Mouse (Mus musculus): Measurements from ENCODE around the gene 2010111I01Rik.
"Not testable (repeated sequence)": the region's sequence is repeated elsewhere in the genome, so short reads cannot be mapped to it uniquely, and the experiment has no call there.

The 2010111I01Rik gene

GRCm38 (mm10) chr13:63223026-63223770, 258.5 kb downstream of the 2010111I01Rik start:
- DNase-seq, result no peak

GRCm38 (mm10) chr13:63225796-63226583, 261.3 kb downstream of the 2010111I01Rik start:
- DNase-seq, result no peak

GRCm38 (mm10) chr13:63227785-63228184, 263.1 kb downstream of the 2010111I01Rik start:
- no peak for DNase-seq

- DNase-seq, result no peak
These were observed 266.4 kb downstream of the 2010111I01Rik start for GRCm38 (mm10) chr13:63230955-63231701.

- no peak for DNase-seq
These were observed 267.0 kb downstream of the 2010111I01Rik start for GRCm38 (mm10) chr13:63231702-63232070.

GRCm38 (mm10) chr13:63232558-63232957, 267.9 kb downstream of the 2010111I01Rik start:
- DNase-seq, result no peak

- DNase-seq, result not testable (repeated sequence)
These were observed 269.8 kb downstream of the 2010111I01Rik start for GRCm38 (mm10) chr13:63234520-63234919.

- no peak for DNase-seq
These were observed 270.9 kb downstream of the 2010111I01Rik start for GRCm38 (mm10) chr13:63235551-63235950.

GRCm38 (mm10) chr13:63236159-63236893, 271.6 kb downstream of the 2010111I01Rik start:
- no peak for DNase-seq

- no peak for DNase-seq
These were observed 273.4 kb downstream of the 2010111I01Rik start for GRCm38 (mm10) chr13:63238045-63238444.

- peak; percentile 45 for DNase-seq
These were observed 274.7 kb downstream of the 2010111I01Rik start for GRCm38 (mm10) chr13:63239301-63239804.

- DNase-seq, result peak; percentile 72
These were observed 275.4 kb downstream of the 2010111I01Rik start for GRCm38 (mm10) chr13:63239877-63240671.

- no peak for DNase-seq
These were observed 276.1 kb downstream of the 2010111I01Rik start for GRCm38 (mm10) chr13:63240835-63241234.

GRCm38 (mm10) chr13:63241665-63242064, 277.0 kb downstream of the 2010111I01Rik start:
- DNase-seq, result no peak

GRCm38 (mm10) chr13:63242401-63243192, 277.9 kb downstream of the 2010111I01Rik start:
- DNase-seq, result no peak

GRCm38 (mm10) chr13:63243586-63243985, 278.9 kb downstream of the 2010111I01Rik start:
- no peak for DNase-seq

GRCm38 (mm10) chr13:63244425-63244824, 279.7 kb downstream of the 2010111I01Rik start:
- no peak for DNase-seq

- no peak for DNase-seq
These were observed 280.5 kb downstream of the 2010111I01Rik start for GRCm38 (mm10) chr13:63245218-63245617.

- DNase-seq, result no peak
These were observed 281.1 kb downstream of the 2010111I01Rik start for GRCm38 (mm10) chr13:63245812-63246211.

GRCm38 (mm10) chr13:63246332-63246940, 281.7 kb downstream of the 2010111I01Rik start:
- no peak for DNase-seq
